Mouse (Mus musculus): ENCODE data around the gene Syvn1. TPM values are rescaled to one million over a fixed set of nuclear protein-coding genes. Genes with fewer than 3 reads are reported as not detected.

The Syvn1 gene
- total and polyA plus RNA-seq, 3 experiments, result 16.5 to 106 (median 26.8) TPM

GRCm38 (mm10) chr19:6018142-6019089 lies 28.0 kb upstream of the Syvn1 start (continued):
- TF ChIP-seq RCOR1 (conservative IDR thresholded peaks at IDR 0.05; ENCODE audit: low read depth, low read length) (peak; percentile 57; the same call in 1 of the 2 replicates), BHLHE40 (IDR thresholded peaks at IDR 0.05; ENCODE audit: low read depth, low read length) (peak; percentile 95), TCF12 (IDR thresholded peaks at IDR 0.05; ENCODE audit: low read depth, low read length) (0 out of 2 replicates have a peak, but pooled peaks have one; percentile 4), ZKSCAN1 (IDR thresholded peaks at IDR 0.05; ENCODE audit: borderline replicate concordance, low read depth, low read length) (no peak), TBP (conservative IDR thresholded peaks at IDR 0.05; ENCODE audit: low read depth, low read length) (peak; percentile 89), ELF1 (IDR thresholded peaks at IDR 0.05; ENCODE audit: low read depth, low read length) (peak; percentile 40), UBTF (IDR thresholded peaks at IDR 0.05; ENCODE audit: low read depth, low read length) (no peak), SMC3 (IDR thresholded peaks at IDR 0.05; ENCODE audit: low read depth, low read length) (peak; percentile 76), MAZ (IDR thresholded peaks at IDR 0.05; ENCODE audit: low read depth, low read length) (no peak), CTCF (conservative IDR thresholded peaks at IDR 0.05 in 1 of 2, IDR thresholded peaks at IDR 0.05 in 1 of 2; ENCODE audit: low read depth in 2 of 2, low read length in 2 of 2) (peak; percentile 88 to 92), EP300 (IDR thresholded peaks at IDR 0.05; ENCODE audit: low read length) (no peak)

DNA sequence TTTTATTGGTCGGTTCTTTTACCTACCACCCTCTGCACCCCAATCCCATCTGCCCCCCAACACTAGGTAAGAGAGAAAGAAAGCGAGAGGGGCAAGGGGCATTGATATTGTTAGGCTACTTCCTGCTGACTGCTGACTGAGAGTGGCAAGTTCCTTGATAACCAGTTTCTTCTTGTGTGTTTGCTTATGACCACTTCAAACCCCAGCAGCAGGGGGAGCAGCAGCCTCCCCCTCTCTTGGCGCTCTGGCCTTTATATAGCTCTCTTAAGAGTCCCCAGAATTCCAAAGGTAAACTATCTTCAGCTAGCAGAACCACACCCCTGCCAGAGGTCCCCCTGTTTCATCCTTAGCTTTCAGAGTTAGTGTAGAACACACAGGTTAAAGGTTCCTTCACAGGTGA lies 26.1 kb upstream of the Syvn1 start:
- TF ChIP-seq CTCF (conservative IDR thresholded peaks at IDR 0.05 in 1 of 2, IDR thresholded peaks at IDR 0.05 in 1 of 2; ENCODE audit: low read depth in 2 of 2, low read length in 2 of 2) (peak in 1 of 2 experiments; percentile 39; a peak in 2 of 4 replicates), MAFK (IDR thresholded peaks at IDR 0.05; ENCODE audit: insufficient replicate concordance, low read length) (no peak), SMC3 (IDR thresholded peaks at IDR 0.05; ENCODE audit: low read depth, low read length) (peak; percentile 40)
- no peak overlapping the region for H3K4me3 ChIP-seq (replicated peaks in 1 of 3; ENCODE audit: low read depth in 2 of 3, low read length in 2 of 3, poor library complexity in 1 of 3)
- in situ Hi-C loops (cut with MboI; ENCODE audit: low pct_ligation_motif_present, low pct_unique_long_range_greater_than_20kb, low sequenced_read_pairs), result no loop called here
- dilution Hi-C loops (cut with MboI; ENCODE audit: extremely low pct_ligation_motif_present, extremely low pct_unique_long_range_greater_than_20kb, low sequenced_read_pairs), result no loop called here
- no peaks in the 10 kb centered on the region for H3K79me2 ChIP-seq (replicated peaks; ENCODE audit: control insufficient read depth, extremely low read depth, insufficient read depth, poor library complexity, severe bottlenecking)
- H3K27ac ChIP-seq (ENCODE audit: insufficient read depth, low read depth), result no peak overlapping the region
- H3K36me3 ChIP-seq (replicated peaks in 1 of 2; ENCODE audit: control insufficient read depth in 1 of 2, insufficient read depth in 1 of 2, low read length in 1 of 2), result no peaks in the 10 kb centered on the region
- no peak for DNase-seq (ENCODE audit: extremely low read depth)
- H3K4me1 ChIP-seq (ENCODE audit: control insufficient read depth in 1 of 2, insufficient read depth in 2 of 2), result peaks cover 11 to 40% of the 10 kb centered on the region in 2 experiments
- H3K9me3 ChIP-seq (replicated peaks; ENCODE audit: low read length), result no peaks in the 10 kb centered on the region
- H3K4me2 ChIP-seq (ENCODE audit: insufficient read depth, low read depth, poor library complexity, severe bottlenecking), result no peak overlapping the region
- H3K9ac ChIP-seq (ENCODE audit: insufficient read depth, low read depth), result no peak overlapping the region
- peaks cover 2% of the 10 kb centered on the region for H3K27me3 ChIP-seq (replicated peaks)

- Histone ChIP-seq H3K9me3 (replicated peaks; ENCODE audit: low read length) (no peaks in the 10 kb centered on the region), H3K4me2 (ENCODE audit: insufficient read depth, low read depth, poor library complexity, severe bottlenecking) (no peak overlapping the region), H3K9ac (ENCODE audit: insufficient read depth, low read depth) (no peak overlapping the region), H3K4me1 (ENCODE audit: control insufficient read depth in 1 of 2, insufficient read depth in 2 of 2) (peaks cover 5 to 22% of the 10 kb centered on the region in 2 experiments), H3K36me3 (replicated peaks in 1 of 2; ENCODE audit: control insufficient read depth in 1 of 2, insufficient read depth in 1 of 2, low read length in 1 of 2) (no peaks in the 10 kb centered on the region), H3K27ac (ENCODE audit: insufficient read depth, low read depth) (no peak overlapping the region), H3K27me3 (replicated peaks) (peaks cover 6% of the 10 kb centered on the region), H3K79me2 (replicated peaks; ENCODE audit: control insufficient read depth, extremely low read depth, insufficient read depth, poor library complexity, severe bottlenecking) (no peaks in the 10 kb centered on the region), H3K4me3 (replicated peaks in 1 of 3; ENCODE audit: low read depth in 2 of 3, low read length in 2 of 3, poor library complexity in 1 of 3) (no peak overlapping the region)
- DNase-seq (ENCODE audit: extremely low read depth), result no peak
- dilution Hi-C loops (cut with MboI; ENCODE audit: extremely low pct_ligation_motif_present, extremely low pct_unique_long_range_greater_than_20kb, low sequenced_read_pairs) (no loop called here), in situ Hi-C loops (cut with MboI; ENCODE audit: low pct_ligation_motif_present, low pct_unique_long_range_greater_than_20kb, low sequenced_read_pairs) (no loop called here)
- TF ChIP-seq USF2 (conservative IDR thresholded peaks at IDR 0.05; ENCODE audit: low read depth, low read length) (no peak), MAFK (IDR thresholded peaks at IDR 0.05; ENCODE audit: insufficient replicate concordance, low read length) (no peak), SMC3 (IDR thresholded peaks at IDR 0.05; ENCODE audit: low read depth, low read length) (no peak), TCF12 (IDR thresholded peaks at IDR 0.05; ENCODE audit: low read depth, low read length) (no peak), ZKSCAN1 (IDR thresholded peaks at IDR 0.05; ENCODE audit: borderline replicate concordance, low read depth, low read length) (no peak), JUN (IDR thresholded peaks at IDR 0.05; ENCODE audit: insufficient read depth, low read depth, low read length) (no peak), E2F4 (IDR thresholded peaks at IDR 0.05; ENCODE audit: insufficient replicate concordance, low read depth, low read length) (no peak), ZMIZ1 (IDR thresholded peaks at IDR 0.05; ENCODE audit: low read depth, low read length) (no peak), TBP (conservative IDR thresholded peaks at IDR 0.05; ENCODE audit: low read depth, low read length) (no peak), USF1 (IDR thresholded peaks at IDR 0.05; ENCODE audit: low read depth, low read length) (no peak)
Observed at GRCm38 (mm10) chr19:6023059-6023458, 23.3 kb upstream of the Syvn1 start.
